Mouse (Mus musculus) natural killer cell, adult 2 months (primary cell): ENCODE data around the gene Mvp.

Experiments used
- DNase-seq, 2 experiments: peaks; one replicate each; pipeline ENCODE4 v3.0.0; 2022; ENCODE audit warnings: low spot score in 2 of 2

Mvp gene

DNA sequence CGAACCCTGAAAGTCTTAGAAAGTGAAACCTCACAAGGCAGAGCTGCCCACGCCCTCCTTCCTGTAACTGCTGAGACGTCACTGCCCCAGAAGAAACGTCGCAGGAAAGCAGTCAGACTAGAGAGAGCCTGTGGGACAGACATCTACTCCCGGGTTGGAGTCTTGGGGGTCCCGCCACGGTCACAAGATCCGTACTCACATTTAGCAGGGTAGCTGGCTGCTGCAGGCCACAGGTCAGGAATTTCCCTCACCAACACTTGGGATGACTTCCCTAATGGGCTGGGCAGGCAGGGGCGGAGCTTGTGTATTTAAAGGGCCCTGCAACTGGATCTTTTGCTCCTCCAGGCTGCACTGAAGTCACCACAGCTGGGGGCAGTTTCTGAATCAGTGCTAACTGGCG, at the start of gene Mvp:
Gene Mvp, minus strand, starts transcription at position 302 of the 400 bp plus-strand sequence.
- peak; percentile 70 to 72 for DNase-seq

DNA sequence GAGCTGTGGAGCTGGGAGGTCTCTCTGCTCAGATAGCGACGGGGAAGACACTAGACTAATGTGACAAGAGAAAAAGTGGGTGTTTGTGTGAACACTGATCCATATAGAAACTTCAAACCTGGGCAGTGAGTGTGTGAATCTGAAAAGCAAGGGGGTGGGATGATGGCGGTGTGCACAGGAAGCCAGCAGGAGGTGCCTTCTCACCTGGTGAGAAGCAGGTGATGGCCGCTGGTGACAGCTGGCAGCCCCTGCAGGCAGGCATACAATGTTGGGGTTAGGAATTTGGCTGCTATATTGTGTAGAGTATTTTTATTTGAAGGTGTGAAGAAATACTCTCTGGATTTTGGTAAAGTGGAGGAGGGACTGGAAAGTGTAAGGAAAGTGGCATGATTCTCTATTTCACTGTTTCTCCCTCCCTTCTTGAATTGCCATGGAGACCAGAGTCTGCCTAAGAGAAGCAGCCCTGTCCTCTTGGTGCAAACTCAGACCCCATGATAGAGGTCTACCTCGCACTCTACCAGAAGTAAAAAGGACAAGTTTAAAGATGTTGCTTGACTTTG, 40.7 kb upstream of the Mvp start:
- DNase-seq, result no peak

DNA sequence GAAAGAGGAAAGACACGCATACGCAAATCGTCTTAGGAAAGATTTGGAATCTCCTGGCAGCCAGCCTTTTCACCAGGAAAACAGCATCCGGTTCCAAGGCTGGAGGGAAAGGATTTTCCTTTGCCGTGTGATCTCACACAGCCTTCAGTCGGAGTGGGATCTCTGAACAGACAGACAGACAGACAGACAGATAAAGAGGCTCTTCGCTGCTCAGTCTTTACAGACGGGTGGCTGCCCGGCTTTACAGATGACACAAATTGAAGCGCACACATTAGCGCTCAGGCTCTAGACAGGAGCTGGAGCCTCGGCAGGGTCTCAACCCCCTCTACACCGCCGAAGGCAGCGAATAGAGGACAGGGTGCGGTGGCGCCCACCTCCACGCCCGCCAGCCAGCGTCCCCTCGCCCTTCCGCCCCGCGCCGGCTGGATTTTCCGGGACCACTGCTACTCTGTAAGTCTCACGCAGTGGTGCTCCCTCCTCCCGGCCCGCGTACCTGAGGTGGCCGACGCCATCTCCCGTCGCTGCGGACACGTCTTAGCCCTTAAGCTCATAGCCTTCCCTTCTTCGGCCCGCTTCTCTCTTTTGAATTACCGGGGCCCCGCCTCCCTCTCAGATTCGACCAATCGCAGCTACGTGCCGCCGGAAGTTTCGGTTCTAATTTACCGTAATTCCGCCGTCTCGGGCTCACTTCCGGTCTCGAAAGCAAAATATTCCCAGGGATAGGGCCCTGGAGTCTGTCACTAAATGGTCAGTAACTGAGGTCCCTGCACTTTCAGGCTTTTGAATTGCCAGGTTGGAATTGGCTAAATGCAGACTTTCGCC, 27.6 kb upstream of the Mvp start, which contains the start of gene Kif22:
Gene Kif22, minus strand, starts transcription at position 621 of the 822 bp plus-strand sequence.
- peak; percentile 83 for DNase-seq

DNA sequence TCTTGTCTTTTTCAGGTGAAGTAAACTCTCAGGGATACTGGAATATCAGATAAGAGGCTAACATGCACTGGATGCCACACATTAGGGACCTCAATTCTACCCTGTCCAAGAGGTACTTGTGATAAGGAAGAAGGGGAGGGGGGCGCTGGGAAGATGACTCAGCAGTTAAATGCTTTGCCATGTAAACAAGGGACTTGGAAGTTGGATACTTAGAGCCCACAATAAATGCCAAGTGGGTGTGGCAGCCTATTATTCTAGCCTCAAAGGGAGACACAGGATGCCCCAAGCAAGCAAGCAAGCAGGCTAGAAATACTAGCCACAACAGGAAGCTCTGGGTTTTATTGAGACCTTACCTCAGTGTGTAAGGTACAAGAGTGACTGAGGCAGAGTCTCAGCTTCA, 16.8 kb upstream of the Mvp start:
- no peak for DNase-seq

DNA sequence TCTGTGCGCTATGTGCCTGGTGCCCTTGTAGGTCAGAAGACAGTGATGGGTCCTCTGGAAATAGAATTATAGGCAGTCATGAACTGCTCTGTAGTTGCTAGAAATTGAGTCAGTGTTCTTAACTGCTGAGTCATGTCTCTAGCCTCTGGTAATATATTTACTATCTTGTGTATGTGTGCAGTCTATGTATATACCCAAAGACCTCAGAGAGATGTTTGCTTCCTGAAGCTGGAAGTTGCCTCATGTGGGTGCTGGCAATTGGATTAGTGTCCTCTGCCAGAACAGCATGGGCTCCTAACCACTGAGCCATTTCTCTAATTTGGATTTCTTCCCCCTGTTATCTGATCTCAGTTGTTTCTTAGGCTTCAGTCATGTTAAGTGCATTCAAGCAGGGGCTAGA, 15.8 kb upstream of the Mvp start:
- no peak for DNase-seq

DNA sequence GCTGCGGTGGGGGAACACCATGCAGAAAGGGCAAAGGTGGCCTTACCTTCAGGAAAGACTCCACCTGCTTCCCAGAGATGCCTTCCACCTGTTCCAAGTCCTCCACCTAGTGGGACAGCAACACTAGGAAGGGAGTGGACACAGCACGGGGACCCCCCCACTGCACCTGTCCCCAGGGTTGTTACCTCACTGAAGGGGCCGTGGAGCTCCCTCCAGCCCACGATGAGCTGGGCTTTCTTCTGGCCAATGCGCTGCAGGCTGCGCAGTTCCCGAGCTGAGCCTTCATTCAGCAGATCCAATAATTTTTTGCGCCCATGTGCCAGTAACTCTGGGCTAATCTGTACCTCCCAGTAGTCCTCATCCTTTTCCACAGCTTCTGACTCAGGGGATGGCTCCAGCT, 13.5 kb upstream of the Mvp start:
- no peak for DNase-seq

DNA sequence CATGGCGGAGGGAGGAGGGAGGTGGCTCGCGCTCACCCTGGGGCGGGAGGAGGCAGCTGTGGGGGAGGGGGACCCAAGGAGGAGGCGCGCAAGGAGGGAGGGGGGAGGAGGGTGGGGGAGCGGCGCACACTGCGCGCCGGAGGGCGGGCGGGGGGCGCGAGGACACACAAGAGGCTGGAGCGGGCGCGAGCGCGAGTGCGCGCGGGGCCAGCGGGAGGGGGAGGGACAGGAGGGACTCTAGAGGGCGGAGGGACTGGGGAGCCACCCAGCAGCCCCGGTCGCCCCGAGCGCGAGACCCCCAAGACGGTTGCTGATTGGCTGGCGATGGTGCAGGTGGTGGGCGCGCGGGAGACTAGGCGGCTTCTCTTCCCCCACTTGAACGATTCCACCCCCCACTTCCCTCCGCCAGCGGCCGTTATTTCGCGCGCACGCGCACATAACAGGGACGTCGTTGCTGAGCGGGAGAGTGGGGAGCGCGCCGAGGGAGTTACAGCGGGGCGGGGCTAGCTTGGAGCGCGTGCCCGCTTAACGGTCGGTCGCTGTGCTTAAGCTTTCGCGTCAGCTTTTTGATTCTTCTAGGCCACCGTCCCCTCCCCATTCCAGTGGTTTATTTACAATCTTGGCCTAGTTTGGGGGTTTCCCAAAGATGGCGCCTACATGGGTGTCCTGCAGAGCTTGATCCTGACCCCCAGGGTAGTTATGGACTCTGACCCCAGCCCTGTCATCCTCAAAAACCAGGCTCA, 12.7 kb upstream of the Mvp start, which contains the start of gene Maz:
Gene Maz, minus strand, starts transcription at position 54 of the 743 bp plus-strand sequence.
- peak; percentile 99 for DNase-seq

DNA sequence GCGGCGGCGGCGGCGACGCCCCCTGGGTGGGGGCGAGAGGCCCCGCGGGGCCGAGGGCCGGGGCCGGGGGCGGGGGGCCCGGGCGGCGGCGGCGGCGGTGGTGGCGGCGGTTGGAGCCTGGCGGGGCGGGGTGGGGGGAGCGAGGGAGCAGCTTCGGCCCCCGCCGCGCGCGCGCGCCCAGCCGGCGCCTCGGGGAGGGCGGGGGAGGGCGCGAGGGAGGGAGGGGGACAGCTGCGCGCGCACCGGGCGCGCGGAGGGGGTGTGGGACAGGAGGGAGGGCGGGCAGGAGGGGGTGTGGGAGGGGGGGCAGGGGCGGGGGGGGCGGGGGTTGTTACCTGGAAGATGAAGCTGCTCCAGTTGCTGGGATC, 12.2 kb upstream of the Mvp start:
- DNase-seq, result no peak

DNA sequence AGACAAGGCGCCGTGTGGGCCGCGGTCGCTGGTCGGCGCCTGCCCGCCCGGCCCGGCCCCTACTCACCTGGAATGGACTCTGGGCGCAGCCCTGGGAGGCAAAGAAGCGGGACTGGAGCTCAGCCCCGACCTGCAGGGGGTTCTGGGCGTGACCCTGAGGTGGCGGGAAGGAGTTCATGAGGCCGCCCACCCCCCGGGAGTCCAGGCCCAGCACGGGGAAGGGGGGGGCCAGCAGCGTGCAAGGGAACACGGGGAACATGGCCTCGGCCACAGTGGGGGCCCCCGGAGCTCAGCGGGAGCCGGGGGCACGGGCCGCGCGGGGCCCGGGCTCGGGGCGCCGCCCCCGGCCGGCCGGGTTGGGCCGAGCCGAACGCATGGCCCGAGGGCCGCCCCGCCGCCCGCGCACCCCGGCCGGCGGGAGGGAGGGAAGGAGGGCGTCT, 11.8 kb upstream of the Mvp start:
- DNase-seq, result peak in 1 of 2 experiments; percentile 57

DNA sequence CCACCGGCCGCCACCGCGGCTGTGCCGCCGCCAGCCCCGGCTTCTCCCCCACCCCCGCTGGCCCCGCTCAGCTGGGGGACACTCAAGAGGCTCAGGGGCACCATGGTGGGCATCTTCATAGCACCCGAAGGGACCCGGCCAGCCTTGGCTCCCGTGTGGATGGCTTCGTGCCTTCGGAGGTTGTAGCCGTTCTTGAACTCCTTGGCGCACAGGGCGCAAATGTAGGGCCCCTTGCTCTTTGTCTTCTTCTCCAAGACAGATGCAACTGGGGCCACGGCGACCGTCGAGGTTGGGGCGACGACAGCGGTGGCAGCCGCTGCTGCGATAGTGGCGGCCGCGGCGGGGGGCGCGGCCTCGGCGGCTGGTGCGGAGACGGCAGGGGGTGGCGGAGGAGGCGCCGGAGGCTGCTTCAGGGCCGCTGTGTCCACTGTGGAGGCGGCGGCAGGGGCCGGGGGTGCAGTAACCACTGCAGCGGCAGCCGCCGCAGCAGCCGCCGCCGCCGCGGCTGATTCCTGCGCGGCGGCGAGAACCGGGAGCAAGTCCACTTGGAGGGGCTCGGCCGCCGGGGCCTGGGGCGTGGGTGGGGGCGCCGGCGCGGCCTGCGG, 11.2 kb upstream of the Mvp start:
- DNase-seq, result no peak

DNA sequence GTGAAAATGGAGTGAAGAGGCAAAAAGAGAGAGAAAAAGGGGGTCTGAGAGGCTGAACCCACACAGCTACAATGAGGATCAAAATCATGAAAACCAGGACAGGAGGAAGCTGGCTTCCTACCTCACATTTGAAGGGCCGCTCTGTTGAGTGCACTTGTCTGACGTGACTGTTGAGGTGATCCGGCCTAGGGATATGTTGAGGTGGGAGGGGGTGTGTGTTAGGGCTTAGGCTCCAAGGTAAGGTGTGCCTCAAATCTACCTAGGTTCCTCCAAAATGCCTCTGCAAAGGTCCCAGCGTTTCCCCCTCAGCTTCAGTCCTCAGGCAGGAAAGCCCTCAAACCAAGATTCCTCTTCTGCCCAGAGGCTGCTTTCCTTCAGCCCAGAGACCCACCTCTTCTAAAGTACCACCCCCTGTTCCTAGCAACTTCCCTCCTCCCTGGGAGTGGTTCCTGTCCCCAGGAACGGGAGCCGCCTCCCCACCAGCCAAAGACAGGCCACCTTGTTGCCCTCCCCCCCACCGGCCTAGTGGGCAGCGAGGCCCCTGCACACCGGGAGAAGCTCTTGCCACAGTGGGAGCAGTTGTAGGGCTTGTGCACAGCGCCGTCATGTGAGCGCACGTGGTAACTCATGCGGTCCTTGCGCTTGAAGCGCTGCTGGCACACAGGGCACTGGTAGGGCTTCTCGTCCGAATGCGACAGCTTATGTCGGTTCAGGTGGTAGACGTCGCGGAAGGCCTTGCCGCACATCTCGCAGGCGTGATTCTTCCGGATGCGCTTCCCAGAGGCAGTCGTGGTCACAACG, 10.5 kb upstream of the Mvp start:
- peak; percentile 79 to 85 for DNase-seq

DNA sequence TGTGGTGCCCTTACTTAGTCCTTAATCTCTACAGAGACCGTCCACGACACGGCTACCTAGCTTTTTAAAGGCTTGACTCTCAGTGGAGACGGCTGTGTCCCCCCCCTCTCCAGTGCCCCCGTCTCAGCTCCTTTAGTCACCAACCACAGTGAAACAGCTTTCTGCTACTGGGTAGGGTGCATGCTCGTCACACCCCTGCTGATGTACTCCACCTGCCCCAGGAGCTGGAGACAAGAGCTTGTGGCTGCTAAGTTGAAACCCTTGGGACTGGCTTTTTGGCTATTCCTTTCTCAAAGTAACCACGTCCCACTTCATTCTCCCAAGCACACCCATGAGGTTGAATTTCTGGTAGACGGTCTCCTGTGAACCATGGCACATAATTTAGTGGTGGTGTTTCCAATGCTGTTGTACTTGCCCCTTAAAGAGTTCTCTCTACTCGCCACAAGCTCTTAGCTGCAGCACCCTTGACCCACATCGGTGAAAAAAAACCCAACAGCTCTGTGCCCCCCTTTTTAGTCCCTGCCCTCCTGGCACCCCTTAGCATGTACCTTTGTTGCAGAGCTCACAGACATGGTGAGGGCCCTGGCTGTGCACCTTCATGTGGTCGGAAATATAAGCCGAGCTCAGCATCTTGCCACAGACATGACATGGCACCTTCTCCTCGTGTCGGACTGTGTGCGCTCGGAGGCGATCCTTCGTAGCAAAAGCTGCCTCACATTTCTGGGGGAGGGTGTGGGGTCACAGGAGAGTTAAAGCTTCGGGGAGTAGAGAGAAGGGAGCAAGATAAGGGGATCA, 9.7 kb upstream of the Mvp start:
- peak; percentile 50 for DNase-seq

DNA sequence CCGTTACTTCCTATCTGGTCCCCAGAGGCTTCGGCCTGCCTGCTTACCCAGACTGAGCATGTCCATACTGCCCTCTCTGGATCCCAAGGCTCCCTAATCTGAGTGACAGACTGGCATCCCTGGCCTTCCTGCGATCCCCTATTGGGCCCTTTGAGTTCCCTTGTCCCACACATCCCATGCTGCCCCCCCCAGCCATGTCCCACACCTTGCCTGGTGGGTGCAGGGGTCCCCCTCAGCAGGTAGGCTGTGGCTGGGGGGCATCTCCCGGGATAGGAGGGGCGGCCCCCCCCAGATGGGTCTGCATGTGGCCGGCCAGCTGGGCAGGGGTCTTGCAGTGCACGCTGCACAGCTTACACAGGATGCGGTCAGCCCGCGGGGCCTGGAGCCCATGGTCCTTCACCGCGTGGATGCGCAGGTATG, 8.9 kb upstream of the Mvp start:
- DNase-seq, result no peak

DNA sequence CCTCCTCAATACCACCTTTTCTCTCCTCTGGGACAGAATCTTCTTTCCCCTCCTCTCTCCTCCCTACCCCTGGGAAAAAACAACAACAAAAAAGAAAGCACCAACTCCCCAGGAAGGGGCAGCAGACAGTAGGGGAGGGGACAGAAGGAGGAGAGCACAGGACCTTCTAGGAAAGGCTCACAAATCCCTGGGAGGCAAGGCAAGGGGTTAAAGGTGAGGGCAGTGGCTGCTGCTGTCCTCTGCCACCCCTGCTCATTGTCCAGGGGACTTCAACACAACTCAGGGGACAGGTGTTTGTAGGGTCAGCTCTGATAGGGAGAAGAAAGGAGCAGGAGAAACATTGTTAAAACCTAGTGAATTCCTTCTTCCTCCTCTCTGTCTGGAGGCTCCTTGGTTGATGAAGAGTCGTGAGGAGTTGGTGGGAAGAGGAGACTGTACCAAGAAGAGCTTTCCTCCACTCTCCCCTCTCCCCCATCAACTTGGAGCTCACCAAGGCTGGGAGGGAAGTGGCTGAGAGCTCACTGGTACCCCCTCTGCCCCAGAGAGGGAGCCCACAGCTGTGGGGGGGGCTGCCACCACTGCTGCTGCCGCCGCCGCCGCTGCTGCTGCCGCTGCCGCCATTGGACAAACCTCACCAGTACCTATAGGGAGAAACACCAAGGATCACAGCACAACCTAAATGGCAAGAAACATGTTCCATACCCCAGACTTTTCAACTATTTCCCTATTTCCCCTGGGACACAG, 8.3 kb upstream of the Mvp start:
- no peak for DNase-seq

DNA sequence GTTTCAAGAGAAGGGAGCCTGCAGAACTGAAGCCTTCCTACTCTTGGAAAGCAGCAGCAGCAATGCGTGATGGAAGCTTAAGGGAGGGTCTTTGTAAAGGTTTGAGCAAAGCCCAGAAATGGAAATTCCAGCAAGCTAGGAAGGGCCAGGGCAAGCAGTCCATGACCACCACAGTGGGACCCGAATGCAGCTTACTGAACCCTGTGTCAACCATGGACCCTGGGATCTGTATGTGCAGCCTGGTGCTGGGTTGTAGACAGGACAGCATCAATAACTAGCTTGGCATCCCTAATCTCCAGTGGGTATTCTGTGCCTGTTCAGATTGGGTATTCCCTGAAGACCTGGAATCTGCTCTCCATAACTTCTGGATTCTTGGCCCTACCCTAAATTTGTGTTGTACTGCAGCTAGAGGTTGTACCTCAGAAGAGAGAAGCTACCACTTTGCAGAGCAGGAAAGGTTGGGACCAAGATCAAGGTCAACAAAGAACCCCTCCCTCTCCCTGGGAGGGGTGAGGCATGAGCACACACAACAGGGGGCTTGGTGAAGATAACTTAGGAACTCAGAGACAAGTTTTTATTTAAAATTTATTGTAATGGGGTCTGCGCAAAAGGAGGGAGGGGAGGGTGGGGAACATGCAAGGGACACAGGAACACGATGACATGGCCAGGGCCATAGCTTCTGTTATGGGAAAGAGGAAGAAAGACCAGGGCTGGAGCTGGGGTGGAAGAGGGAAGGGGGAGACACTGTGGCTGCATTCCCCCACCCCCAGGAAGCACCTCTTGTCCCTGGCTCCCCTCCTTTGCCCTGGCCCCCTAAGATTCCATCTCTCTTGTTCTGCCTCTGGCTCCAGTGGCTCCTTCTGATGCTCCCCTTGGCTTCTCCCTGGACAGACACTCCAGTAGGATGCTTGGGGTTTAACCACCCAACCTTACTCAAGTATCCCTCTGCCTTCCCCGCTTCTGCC, 7.4 kb upstream of the Mvp start:
- DNase-seq, result no peak

DNA sequence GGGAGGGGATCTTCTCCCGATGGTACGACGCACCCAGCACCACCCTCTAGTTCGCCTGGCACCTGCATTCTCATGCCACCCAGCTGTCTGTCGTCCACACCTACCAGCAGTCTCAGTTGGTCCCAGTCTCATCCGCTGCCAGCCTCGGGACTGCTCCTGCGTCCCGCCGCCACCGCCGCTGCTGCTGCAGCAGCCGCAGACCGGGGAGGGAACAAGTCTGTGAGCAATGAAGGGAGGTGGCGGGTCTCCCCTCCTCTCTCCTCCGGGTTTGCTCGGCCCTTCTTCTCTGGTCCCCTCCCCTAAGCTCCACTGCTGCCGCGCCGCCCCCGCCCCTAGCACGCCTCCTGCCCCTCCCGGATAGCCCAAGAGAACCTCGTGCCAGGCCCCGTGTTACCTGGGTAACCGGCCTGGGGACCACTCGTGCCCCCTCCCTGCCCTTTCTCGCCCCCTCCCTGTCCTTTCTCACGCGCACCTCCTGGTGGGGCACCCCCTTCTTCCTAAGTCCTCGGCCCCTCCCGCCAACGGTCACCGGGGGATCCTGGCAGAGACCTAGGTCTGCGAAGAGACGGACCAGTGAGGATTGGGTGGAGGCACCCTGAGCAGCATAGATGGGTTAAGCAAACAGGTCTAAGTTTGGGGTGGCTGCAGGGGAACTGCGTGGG, 6.6 kb upstream of the Mvp start, which contains the start of the genes Gm42742 and Prrt2:
Gene Gm42742, minus strand, starts transcription at position 197 of the 662 bp plus-strand sequence.
Gene Prrt2, minus strand, starts transcription at position 311 of the 662 bp plus-strand sequence.
- peak in 1 of 2 experiments; percentile 29 for DNase-seq

DNA sequence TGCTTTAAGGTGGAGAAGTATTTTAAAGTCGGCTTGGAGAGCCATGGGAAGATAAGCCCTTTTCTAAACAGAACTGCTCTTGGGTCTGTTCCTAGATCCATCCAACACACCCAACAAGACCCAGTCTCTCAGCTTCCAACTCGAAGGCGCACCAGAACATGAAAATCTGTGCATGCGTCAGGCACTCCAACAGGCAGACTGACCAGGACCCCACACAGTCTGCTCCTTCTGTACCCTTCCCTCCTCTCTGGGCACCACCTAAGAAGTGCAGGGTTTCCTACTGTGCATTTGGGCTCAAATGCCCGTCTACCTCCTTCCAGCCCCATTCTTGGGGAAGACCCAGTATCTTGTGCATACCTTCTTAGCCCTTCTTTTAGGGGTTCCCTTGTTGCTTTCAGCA, 6.1 kb upstream of the Mvp start:
- no peak for DNase-seq

DNA sequence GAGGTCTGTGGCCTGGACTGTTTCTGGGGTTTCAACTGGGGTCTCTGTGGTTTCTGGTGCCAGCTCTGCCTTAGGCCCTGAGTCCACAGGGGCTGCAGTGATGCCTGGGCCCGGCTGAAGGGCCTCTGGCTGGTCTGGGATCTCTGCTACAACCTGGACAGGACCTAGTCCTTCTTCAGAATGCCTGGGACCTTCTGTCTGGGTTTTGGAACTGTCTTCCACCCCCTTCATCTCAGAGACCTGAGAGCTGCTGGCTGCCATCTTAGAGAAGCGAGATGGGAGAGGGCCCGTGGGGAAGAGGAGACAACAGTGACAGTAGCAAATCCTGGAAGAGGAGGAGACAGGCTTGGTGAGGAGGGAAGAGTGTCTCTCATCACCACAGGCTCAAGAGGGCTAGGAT, 5.6 kb upstream of the Mvp start:
- no peak for DNase-seq
